Mouse (Mus musculus) activated CD4-positive, CD25-positive, alpha-beta regulatory T cell, adult 9 weeks (primary cell): Measurements from ENCODE around the gene Gm14434. TPM values are rescaled to one million over a fixed set of nuclear protein-coding genes. Genes with fewer than 3 reads are reported as not detected.

Experiments used
- polyA plus RNA-seq: library from polyadenylated mRNA; unstranded; fragments of 100-300 nt; shearing (Covaris generic); gene quantifications from one replicate; pipeline ENCODE4 v1.2.1, GENCODE M21; 2017

Gm14434 gene
- polyA plus RNA-seq: 0.57 TPM

DNA sequence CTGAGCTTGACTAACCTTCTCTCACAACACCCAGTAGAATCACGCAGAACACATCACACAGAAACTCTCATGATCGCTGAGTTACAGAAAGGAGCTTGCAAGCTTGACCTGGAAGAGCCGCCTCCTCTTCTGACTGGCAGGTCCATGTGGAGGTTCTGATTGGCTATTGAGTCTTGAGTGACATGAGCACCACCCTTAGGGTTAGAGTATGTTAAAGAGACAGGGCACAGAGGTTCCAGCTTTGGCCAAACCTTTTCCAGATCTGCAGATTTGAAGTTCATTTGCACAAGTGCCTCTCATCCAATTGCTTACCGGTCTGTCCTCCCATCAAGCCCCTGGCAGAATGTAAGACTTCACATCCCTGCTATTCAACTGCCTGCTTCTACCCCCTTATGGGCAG, at the start of gene Gm14434:
Gene Gm14434 (minus strand): TSS at position 101 of the 400 bp plus-strand sequence.

GRCm38 (mm10) chr2:176520756-176521155, 34.2 kb upstream of the Gm14434 start, which contains the start of gene Zfp967:
Gene Zfp967, plus strand, starts transcription at chr2:176521056.

GRCm38 (mm10) chr2:176423294-176423693, 63.3 kb downstream of the Gm14434 start, which contains the start of gene Gm14435:
Gene Gm14435, plus strand, starts transcription at chr2:176423594.

Other genes with a start within 250 kb of the Gm14434 start
- gene Gm11009, start 167.3 kb downstream of the Gm14434 start, polyA plus RNA-seq: not detected
- 14.2 TPM for gene Gm14435, start 63.2 kb downstream of the Gm14434 start, polyA plus RNA-seq
- gene Zfp967, start 34.3 kb upstream of the Gm14434 start, polyA plus RNA-seq: not detected
- gene Gm14308, start 149.6 kb upstream of the Gm14434 start, polyA plus RNA-seq: not detected
- 8.5 TPM for gene Zfp973, start 183.7 kb upstream of the Gm14434 start, polyA plus RNA-seq
- gene Gm14305, start 221.5 kb upstream of the Gm14434 start, polyA plus RNA-seq: 11.1 TPM